Mouse (Mus musculus): ENCODE data around the gene Mall. TPM values are rescaled to one million over a fixed set of nuclear protein-coding genes. Genes with fewer than 3 reads are reported as not detected.

Mall gene
- polyA plus RNA-seq, 1 experiment from 2014 or later = 1.5 TPM

- ATAC-seq (ENCODE audit: low read depth) = no peak
- WGBS = 63% methylated on average over 4 of the region's 4 CpGs
- Histone ChIP-seq H3K4me1 (replicated peaks) (peaks cover 15% of the 10 kb centered on the region; the same call in 1 of the 2 replicates), H3K4me2 (no peak overlapping the region), H3K9ac (no peak overlapping the region), H3K4me3 (no peak overlapping the region), H3K9me3 (no peaks in the 10 kb centered on the region), H3K27ac (replicated peaks) (0 out of 2 replicates have a peak overlapping the region, but pooled peaks have one; percentile 38), H3K27me3 (peaks cover under 1% of the 10 kb centered on the region; the same call in 1 of the 2 replicates), H3K36me3 (no peaks in the 10 kb centered on the region)
These were observed 6.5 kb downstream of the Mall start for GRCm38 (mm10) chr2:127723193-127723592.

- H3K4me3 ChIP-seq = no peak overlapping the region
- H3K27ac ChIP-seq (replicated peaks) = peak overlapping the region; percentile 35
- no peaks in the 10 kb centered on the region for H3K36me3 ChIP-seq
- no peaks in the 10 kb centered on the region for H3K27me3 ChIP-seq
- no peaks in the 10 kb centered on the region for H3K9me3 ChIP-seq
- H3K9ac ChIP-seq = no peak overlapping the region
- H3K4me1 ChIP-seq (replicated peaks) = peaks cover 15% of the 10 kb centered on the region; the same call in 1 of the 2 replicates
- WGBS = 50% methylated on average over 7 of the region's 7 CpGs
- H3K4me2 ChIP-seq = no peak overlapping the region
- no peak; the same call in 1 of the 2 replicates for ATAC-seq (ENCODE audit: low read depth)
These were observed 7.4 kb downstream of the Mall start for GRCm38 (mm10) chr2:127722176-127722892.

DNA sequence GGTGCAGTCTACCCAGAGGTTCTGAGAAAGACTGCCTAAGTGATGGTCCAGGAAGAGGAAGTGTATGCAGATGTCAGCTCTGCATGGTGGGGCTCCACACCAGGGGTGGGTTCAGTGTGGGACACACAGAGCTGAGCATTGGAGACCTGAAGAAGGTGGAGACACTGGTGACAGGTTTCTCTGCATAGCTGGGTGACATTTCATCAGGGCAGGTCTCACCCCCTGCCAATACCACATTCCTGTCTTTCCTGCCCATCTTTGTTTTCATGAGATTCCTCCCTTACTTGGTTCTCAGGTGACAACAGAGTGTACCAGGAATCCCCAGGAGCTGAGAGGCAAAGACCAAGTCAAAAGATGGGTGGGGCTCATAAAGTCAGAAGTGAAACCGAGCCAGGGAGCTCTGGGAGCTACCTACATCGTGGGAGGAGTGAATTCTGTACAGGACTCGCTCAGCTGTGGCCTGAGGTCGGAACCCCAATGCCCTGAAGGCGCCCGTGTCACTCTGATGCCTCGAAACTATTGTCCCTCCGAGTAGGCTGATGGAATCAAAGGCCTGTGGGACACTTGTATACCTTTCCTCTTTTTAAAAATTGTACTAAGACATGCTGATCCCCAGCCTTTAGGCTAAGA is 10.8 kb downstream of the Mall start:
- Histone ChIP-seq H3K27ac (replicated peaks) (no peak overlapping the region), H3K9ac (no peak overlapping the region), H3K36me3 (no peaks in the 10 kb centered on the region), H3K4me1 (replicated peaks) (peaks cover 15% of the 10 kb centered on the region; the same call in 1 of the 2 replicates), H3K9me3 (no peaks in the 10 kb centered on the region), H3K4me3 (no peak overlapping the region), H3K4me2 (no peak overlapping the region), H3K27me3 (no peaks in the 10 kb centered on the region)
- ATAC-seq (ENCODE audit: low read depth) = no peak
- 67% methylated on average over 8 of the region's 8 CpGs for WGBS

GRCm38 (mm10) chr2:127714726-127715125 is 15.0 kb downstream of the Mall start:
- Histone ChIP-seq H3K9ac (no peak overlapping the region), H3K4me3 (no peak overlapping the region), H3K9me3 (no peaks in the 10 kb centered on the region), H3K4me1 (replicated peaks) (no peaks in the 10 kb centered on the region), H3K4me2 (no peak overlapping the region), H3K27ac (replicated peaks) (no peak overlapping the region), H3K27me3 (no peaks in the 10 kb centered on the region), H3K36me3 (no peaks in the 10 kb centered on the region)
- no peak for ATAC-seq (ENCODE audit: low read depth)
- 46% methylated on average over 3 of the region's 3 CpGs for WGBS

DNA sequence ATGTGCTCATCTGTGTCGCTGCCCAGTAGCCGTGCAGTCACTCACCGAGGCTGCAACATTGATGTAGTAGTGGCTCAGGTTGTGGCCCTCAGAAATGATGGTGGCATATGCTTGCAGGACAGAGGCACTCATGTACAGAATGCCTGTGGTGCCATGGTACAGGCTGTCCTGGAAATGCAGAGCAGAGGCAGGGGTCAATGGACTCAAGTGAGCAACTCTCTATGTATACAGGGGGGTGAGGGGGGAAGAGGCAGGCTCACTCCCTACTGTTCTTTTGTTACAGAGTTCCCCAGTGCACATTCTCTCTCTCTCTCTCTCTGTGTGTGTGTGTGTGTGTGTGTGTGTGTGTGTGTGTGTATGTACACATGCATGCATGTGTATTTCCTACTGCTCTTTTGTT is 20.9 kb downstream of the Mall start:
- H3K4me2 ChIP-seq = no peak overlapping the region
- no peak for ATAC-seq (ENCODE audit: low read depth)
- H3K9ac ChIP-seq = no peak overlapping the region
- 75% methylated on average over 3 of the region's 3 CpGs for WGBS
- H3K27ac ChIP-seq (replicated peaks) = no peak overlapping the region
- no peaks in the 10 kb centered on the region for H3K27me3 ChIP-seq
- no peaks in the 10 kb centered on the region for H3K4me1 ChIP-seq (replicated peaks)
- no peak overlapping the region for H3K4me3 ChIP-seq
- H3K36me3 ChIP-seq = no peaks in the 10 kb centered on the region
- no peaks in the 10 kb centered on the region for H3K9me3 ChIP-seq

DNA sequence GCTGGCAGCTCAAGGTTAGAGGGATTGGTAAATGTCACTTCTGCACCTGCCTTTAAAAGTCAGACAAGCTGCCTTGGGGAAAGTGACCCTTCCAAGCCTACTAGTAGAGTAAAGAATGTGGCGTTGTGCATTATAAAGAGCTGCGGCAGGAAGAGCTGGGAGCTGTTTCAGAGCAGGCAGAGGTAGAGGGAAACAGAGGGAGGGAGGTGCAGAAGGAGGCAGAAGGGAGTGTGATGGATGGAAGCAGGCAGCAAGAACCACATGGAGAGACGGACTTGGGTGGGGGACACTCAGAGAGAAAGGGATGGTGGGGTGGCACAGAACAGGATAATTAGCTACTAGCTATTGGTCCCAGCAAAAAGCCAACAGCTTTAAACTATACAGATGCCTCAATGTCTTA is 21.7 kb downstream of the Mall start:
- WGBS = 30% methylated on average over 3 of the region's 3 CpGs
- ATAC-seq (ENCODE audit: low read depth) = no peak
- Histone ChIP-seq H3K36me3 (no peaks in the 10 kb centered on the region), H3K27me3 (no peaks in the 10 kb centered on the region), H3K27ac (replicated peaks) (no peak overlapping the region), H3K4me1 (replicated peaks) (no peaks in the 10 kb centered on the region), H3K9me3 (no peaks in the 10 kb centered on the region), H3K4me3 (no peak overlapping the region), H3K4me2 (no peak overlapping the region), H3K9ac (no peak overlapping the region)

- Histone ChIP-seq H3K9ac (no peak overlapping the region), H3K27me3 (no peaks in the 10 kb centered on the region), H3K36me3 (no peaks in the 10 kb centered on the region), H3K4me1 (replicated peaks) (no peaks in the 10 kb centered on the region), H3K4me3 (no peak overlapping the region), H3K9me3 (no peaks in the 10 kb centered on the region), H3K4me2 (no peak overlapping the region), H3K27ac (replicated peaks) (no peak overlapping the region)
- WGBS = 79% methylated on average over 6 of the region's 6 CpGs
- no peak for ATAC-seq (ENCODE audit: low read depth)
These were observed 24.5 kb downstream of the Mall start for GRCm38 (mm10) chr2:127705267-127705666.

DNA sequence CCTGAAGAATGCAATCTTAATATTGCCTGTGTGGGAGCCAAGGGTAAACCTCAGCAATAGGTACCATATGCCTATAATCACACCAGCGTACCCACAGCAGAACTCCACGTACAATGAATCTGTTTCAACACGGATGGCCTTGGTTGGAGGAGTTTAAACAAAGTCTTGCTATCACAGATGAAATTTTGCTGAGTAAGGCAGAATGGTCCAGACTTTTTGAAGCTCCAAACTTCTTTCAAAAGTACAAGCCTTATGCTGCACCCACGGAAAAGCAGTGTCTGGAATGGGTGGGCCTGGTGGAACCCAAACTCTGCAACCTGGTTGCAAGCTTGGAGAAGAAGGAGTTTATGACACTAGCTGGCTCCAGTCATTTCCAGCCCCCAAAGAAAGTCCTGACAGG is 40.5 kb downstream of the Mall start:
- Histone ChIP-seq H3K36me3 (no peaks in the 10 kb centered on the region), H3K27me3 (peaks cover 6% of the 10 kb centered on the region; the same call in 1 of the 2 replicates), H3K9ac (no peak overlapping the region), H3K27ac (replicated peaks) (no peak overlapping the region), H3K4me2 (no peak overlapping the region), H3K4me3 (no peak overlapping the region), H3K4me1 (replicated peaks) (no peaks in the 10 kb centered on the region), H3K9me3 (no peaks in the 10 kb centered on the region)
- ATAC-seq (ENCODE audit: low read depth) = no peak
- WGBS = 88% methylated on average over 4 of the region's 4 CpGs

- H3K27me3 ChIP-seq = peaks cover 6% of the 10 kb centered on the region; the same call in 1 of the 2 replicates
- H3K9ac ChIP-seq = no peak overlapping the region
- peak; percentile 91 for ATAC-seq (ENCODE audit: low read depth)
- no peaks in the 10 kb centered on the region for H3K9me3 ChIP-seq
- 0 out of 2 replicates have a peak, but pooled peaks cover 4% of the 10 kb centered on the region for H3K4me1 ChIP-seq (replicated peaks)
- H3K4me3 ChIP-seq = no peak overlapping the region
- no peak overlapping the region for H3K27ac ChIP-seq (replicated peaks)
- no peak overlapping the region for H3K4me2 ChIP-seq
- no peaks in the 10 kb centered on the region for H3K36me3 ChIP-seq
- WGBS = 39% methylated on average over 12 of the region's 12 CpGs
These were observed 45.9 kb downstream of the Mall start for GRCm38 (mm10) chr2:127683687-127684331.

DNA sequence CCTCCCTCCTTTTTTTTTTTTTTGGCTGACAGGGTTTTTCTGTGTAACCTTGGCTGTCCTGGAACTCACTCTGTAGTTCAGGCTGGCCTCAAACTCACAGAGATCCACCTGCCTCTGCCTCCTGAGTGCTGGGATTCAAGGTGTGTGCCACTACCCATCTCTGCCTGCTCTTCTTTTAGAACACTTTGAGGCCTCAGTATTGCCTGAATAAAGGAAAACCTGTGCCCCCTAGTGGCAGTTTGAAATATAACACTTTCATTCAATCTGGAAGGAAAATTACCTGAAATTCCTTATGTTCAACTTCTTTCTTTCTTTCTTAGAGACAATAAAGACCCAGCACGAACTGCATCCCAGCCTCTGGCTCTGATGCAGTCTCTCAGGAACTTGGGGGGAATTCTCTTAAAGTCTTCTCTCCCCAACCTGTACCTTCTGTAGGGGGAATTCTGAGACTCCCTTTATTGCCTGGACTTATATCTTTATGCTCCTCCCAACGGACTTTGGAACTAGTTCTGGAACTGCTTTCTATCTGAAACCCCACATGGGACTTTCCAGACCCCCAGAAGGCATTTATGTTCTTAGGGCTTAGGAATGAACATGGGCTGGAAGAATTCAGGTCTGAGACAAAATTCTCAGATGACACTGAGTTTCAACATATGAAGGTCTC is 61.8 kb downstream of the Mall start:
- whole genome bisulfite sequencing = 16% methylated on average over 2 of the region's 2 CpGs
- Histone ChIP-seq H3K4me1 (replicated peaks) (no peaks in the 10 kb centered on the region), H3K27me3 (peaks cover 6% of the 10 kb centered on the region; the same call in 1 of the 2 replicates), H3K9me3 (no peaks in the 10 kb centered on the region), H3K27ac (replicated peaks) (no peak overlapping the region), H3K4me2 (no peak overlapping the region), H3K4me3 (no peak overlapping the region), H3K9ac (no peak overlapping the region), H3K36me3 (no peaks in the 10 kb centered on the region)
- no peak for ATAC-seq (ENCODE audit: low read depth)

DNA sequence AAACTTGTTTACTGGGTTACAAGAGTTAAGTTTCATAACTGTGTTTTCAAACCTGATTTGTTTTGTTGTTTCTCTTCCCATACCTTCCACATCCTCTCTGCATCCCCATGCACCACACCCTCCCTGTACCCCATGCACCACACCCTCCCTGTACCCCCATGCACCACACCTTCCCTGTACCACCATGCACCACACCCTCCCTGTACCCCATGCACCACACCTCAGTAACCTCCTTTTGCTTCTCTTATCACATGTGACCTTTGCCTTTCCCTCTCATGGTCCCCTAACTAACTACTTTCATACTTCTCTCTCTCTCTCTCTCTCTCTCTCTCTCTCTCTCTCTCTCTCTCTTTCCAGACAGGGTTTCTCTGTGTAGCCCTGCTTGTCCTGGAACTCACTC is 62.7 kb downstream of the Mall start:
- Histone ChIP-seq H3K27ac (replicated peaks) (no peak overlapping the region), H3K36me3 (no peaks in the 10 kb centered on the region), H3K27me3 (peaks cover 6% of the 10 kb centered on the region; the same call in 1 of the 2 replicates), H3K9me3 (no peaks in the 10 kb centered on the region), H3K4me2 (no peak overlapping the region), H3K9ac (no peak overlapping the region), H3K4me1 (replicated peaks) (no peaks in the 10 kb centered on the region), H3K4me3 (no peak overlapping the region)
- no peak for ATAC-seq (ENCODE audit: low read depth)

DNA sequence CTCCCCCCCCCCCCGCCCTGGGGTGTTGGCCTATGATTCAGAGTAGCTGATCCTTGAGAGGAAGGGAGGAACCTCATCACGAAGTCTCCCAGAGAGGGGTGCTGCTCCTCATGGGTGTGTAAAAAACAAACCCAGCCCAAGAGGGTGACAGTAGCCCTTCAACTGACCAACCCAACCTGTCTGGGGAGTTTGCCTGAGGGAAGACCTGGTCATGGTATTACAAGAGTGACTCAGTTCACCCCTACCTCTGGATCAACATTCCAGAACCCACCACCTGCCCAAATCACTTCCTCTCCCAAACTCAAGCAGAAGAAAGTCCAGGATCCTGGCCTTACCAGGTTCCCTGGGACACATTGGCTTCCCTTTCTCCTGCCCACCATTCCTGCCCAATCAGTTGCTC is 67.0 kb downstream of the Mall start:
- no peak for ATAC-seq (ENCODE audit: low read depth)
- H3K36me3 ChIP-seq = no peaks in the 10 kb centered on the region
- H3K27me3 ChIP-seq = peaks cover 4% of the 10 kb centered on the region
- WGBS = 31% methylated on average over 2 of the region's 2 CpGs
- H3K4me2 ChIP-seq = no peak overlapping the region
- no peak overlapping the region for H3K9ac ChIP-seq
- no peak overlapping the region for H3K4me3 ChIP-seq
- no peaks in the 10 kb centered on the region for H3K4me1 ChIP-seq (replicated peaks)
- no peaks in the 10 kb centered on the region for H3K9me3 ChIP-seq
- H3K27ac ChIP-seq (replicated peaks) = no peak overlapping the region
